Mouse (Mus musculus) heart, postnatal 0 days (tissue): Measurements from ENCODE around the gene Sgk1.

Experiments used
- CTCF ChIP-seq: IDR thresholded peaks from 2 replicates; pipeline ENCODE4 v1.5.1; 2016; ENCODE audit warnings: antibody characterized with exemption, control low read depth, low read depth
- EP300 ChIP-seq: IDR thresholded peaks from 2 replicates; pipeline ENCODE4 v1.6.1; 2016; ENCODE audit warnings: antibody characterized with exemption, low read depth

DNA sequence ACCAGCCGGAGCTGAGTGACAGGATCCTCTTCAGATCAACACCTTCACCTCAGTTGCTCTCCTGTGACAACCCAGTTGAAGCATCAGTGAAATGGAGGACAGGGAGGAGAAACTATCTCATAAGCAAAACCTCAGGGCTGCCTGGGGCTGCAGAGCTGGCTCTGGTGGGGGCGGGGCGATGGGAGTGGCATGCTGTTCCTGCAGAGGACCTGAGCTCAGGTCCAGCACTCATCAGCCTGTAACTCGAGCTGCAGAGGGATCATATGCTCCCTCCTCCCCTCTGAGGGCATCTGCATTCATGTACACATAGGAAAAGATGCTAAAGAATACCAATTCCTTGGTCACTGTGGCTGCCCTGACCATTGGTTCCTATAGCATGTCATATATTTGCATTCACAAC is 15.5 kb upstream of the Sgk1 start:
- TF ChIP-seq CTCF (no peak), EP300 (no peak)
